8 mouse cellular contexts compared by ENCODE assay signal in genomic region chr10:68276350-68276975, GRCm38 (mm10). TPM values are rescaled to one million over a fixed set of nuclear protein-coding genes. Genes with fewer than 3 reads are reported as not detected.
DNase-seq lines count a peak whose midpoint lies in the region; ATAC-seq lines count a peak whose summit lies in the region.

No protein-coding gene starts in this region.

- intact Hi-C loops in gastrocnemius, postnatal 14 days (cut with DNase I; ENCODE audit: low total_unique reads): loop anchor here (10.0 kb wide), 1 partner anchor 102 kb away; no protein-coding TSS in a partner anchor
- intact Hi-C loops in left cerebral cortex, postnatal 25 days (cut with DNase I): loop anchor here (5.0 to 10.0 kb wide), 4 partner anchors 129 to 372 kb away; no protein-coding TSS in a partner anchor

- peak; percentile 81 for DNase-seq in adipocyte (ENCODE audit: low spot score)
- DNase-seq in gastrocnemius, postnatal 14 days: peak; percentile 70
- peak; percentile 67 to 80 for DNase-seq in left cerebral cortex, postnatal 25 days (ENCODE audit: low spot score in 2 of 2)
- DNase-seq in right cerebral cortex, postnatal 36 days (ENCODE audit: low spot score in 2 of 2): peak; percentile 59 to 70
- DNase-seq in yolk sac, embryonic 10.5 days (ENCODE audit: low spot score): peak; percentile 91

- peak; percentile 43 for ATAC-seq in common myeloid progenitor, adult 5-6 weeks (replicated peaks; ENCODE audit: low read depth, poor library complexity, severe bottlenecking)
- ATAC-seq in inflammation-experienced regulatory T-cells, adult 6 months: peak; percentile 26
- ATAC-seq in megakaryocyte-erythroid progenitor cell, adult 5-6 weeks (replicated peaks; ENCODE audit: low FRiP score, low TSS enrichment, poor library complexity, severe bottlenecking): peak; percentile 54

RNA-seq across cellular contexts. Expression of gene Arid5b, which starts 2.1 kb away (rescaled TPM):
- 6.8 and 7.0 TPM in 2 replicates for total RNA-seq in common myeloid progenitor, adult 5-6 weeks (2017)
- 10 to 100 TPM; 16.9 to 21.5 TPM for total RNA-seq in gastrocnemius, postnatal 14 days (2021)
- polyA plus RNA-seq in inflammation-experienced regulatory T-cells, adult 6 months (2017; shearing (Covaris generic)): 10 to 100 TPM; 28.4 to 78.0 (median 56.4) TPM
- total RNA-seq in left cerebral cortex, postnatal 25 days (2021): 10 to 100 TPM; 27.8 to 29.7 TPM
- total RNA-seq in megakaryocyte-erythroid progenitor cell, adult 5-6 weeks (2014; fragmentation: Nextera tagmentation): 0.59 and 1.7 TPM in 2 replicates
- 1.2 and 1.6 TPM in 2 replicates for total RNA-seq in megakaryocyte-erythroid progenitor cell, adult 5-6 weeks (2017)

Comparison
In these comparisons a context has a peak if more than half of its experiments do, and no peak if none do; other contexts are left out.
1. Peak in every context shown above with its lines: DNase-seq and ATAC-seq.